Mouse (Mus musculus) intestine, embryonic 14.5 days (tissue): ENCODE data around the gene Gm14322. TPM values are rescaled to one million over a fixed set of nuclear protein-coding genes. Genes with fewer than 3 reads are reported as not detected.
A peak's percentile ranks its signal among the peaks of the same experiment; 100 is the strongest.
"Not testable (repeated sequence)": the region's sequence is repeated elsewhere in the genome, so short reads cannot be mapped to it uniquely, and the experiment has no call there.

Source experiments
- ATAC-seq: fragments of 200-750 bp; cut with Nextera tagmentation; replicated peaks from 2 replicates; pipeline ENCODE4 v1.8.0; 2017; ENCODE audit warnings: low read depth, moderate number of reproducible peaks, moderate TSS enrichment, moderate library complexity; ENCODE audit not compliant: low FRiP score, low TSS enrichment
- DNase-seq: peaks from one replicate; pipeline ENCODE4 v3.0.0-alpha.2; 2018; ENCODE audit warnings: low spot score
- H3K27ac ChIP-seq: fragments of 300-500 bp; sonication (generic); 2 replicates; pipeline ENCODE4 v1.5.1; 2014; ENCODE audit warnings: low read depth, mild to moderate bottlenecking, control low read depth
- H3K27me3 ChIP-seq: fragments of 300-500 bp; sonication (generic); replicated peaks from 2 replicates; pipeline ENCODE4 v1.6.1; 2014; ENCODE audit warnings: low read length, control low read depth; ENCODE audit not compliant: control insufficient read depth, insufficient read depth
- H3K36me3 ChIP-seq: fragments of 300-500 bp; sonication (generic); 2 replicates; pipeline ENCODE4 v1.6.1; 2014; ENCODE audit warnings: low read length, control low read depth; ENCODE audit not compliant: control insufficient read depth, insufficient read depth
- H3K4me1 ChIP-seq: fragments of 300-500 bp; sonication (generic); replicated peaks from 2 replicates; pipeline ENCODE4 v1.6.1; 2014; ENCODE audit warnings: low read length, control low read depth, mixed read lengths; ENCODE audit not compliant: control insufficient read depth, insufficient read depth
- H3K4me2 ChIP-seq: fragments of 300-500 bp; sonication (generic); 2 replicates; pipeline ENCODE4 v1.6.1; 2014; ENCODE audit warnings: low read length
- H3K4me3 ChIP-seq: fragments of 300-500 bp; sonication (generic); 2 replicates; pipeline ENCODE4 v1.5.1; 2014; ENCODE audit warnings: low read depth, low read length, control low read depth, mixed read lengths
- H3K9ac ChIP-seq: fragments of 300-500 bp; sonication (generic); 2 replicates; pipeline ENCODE4 v1.6.1; 2014; ENCODE audit warnings: mild to moderate bottlenecking, low read length
- H3K9me3 ChIP-seq: fragments of 300-500 bp; sonication (generic); 2 replicates; pipeline ENCODE4 v1.6.1; 2016; ENCODE audit warnings: low read length, control low read depth; ENCODE audit not compliant: control insufficient read depth
- WGBS: fragments of 180-500 bp; shearing (Covaris S2); extraction: QIAGEN DNeasy Blood & Tissue Kit; methylation state at CpG from one replicate; pipeline ENCODE4 v1.1.7; 2014; 5-methylcytosine and 5-hydroxymethylcytosine counted together
- polyA plus RNA-seq: library from polyadenylated mRNA; unstranded; fragments of >200 nt; fragmentation: Nextera tagmentation; extraction: Ambion mirVana; gene quantifications from 2 replicates; pipeline ENCODE4 v1.2.1, GENCODE M21; 2014

Gene Gm14322
- polyA plus RNA-seq: 6.1 and 6.9 TPM in 2 replicates

DNA sequence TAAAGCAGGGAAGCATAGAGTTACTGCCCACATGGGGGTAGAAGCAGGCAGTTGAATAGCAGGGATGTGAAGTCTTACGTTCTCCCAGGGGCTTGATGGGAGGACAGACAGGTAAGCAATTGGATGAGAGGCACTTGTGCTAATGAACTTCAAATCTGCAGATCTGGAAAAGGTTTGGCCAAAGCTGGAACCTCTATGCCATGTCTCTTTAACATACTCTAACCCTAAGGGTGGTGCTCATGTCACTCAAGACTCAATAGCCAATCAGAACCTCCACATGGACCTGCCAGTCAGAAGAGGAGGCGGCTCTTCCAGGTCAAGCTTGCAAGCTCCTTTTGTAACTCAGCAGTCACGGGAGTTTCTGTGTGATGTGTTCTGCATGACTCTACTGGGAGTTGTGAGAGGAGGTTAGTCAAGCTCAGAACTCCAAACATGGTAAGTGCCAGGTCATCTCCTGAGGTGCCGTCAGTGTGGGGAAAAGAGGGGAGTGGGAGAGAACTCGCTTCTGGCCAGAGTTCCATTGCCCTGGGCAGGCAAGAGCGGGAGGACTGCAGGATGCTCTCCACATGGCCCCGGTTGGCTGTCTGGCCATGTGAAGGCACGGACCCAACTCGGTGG lies at the start of gene Gm14322:
TSS of gene Gm14322 (plus strand) at position 348 of the 618 bp plus-strand sequence.
- not testable (repeated sequence) for ATAC-seq
- peak; percentile 53 for DNase-seq

DNA sequence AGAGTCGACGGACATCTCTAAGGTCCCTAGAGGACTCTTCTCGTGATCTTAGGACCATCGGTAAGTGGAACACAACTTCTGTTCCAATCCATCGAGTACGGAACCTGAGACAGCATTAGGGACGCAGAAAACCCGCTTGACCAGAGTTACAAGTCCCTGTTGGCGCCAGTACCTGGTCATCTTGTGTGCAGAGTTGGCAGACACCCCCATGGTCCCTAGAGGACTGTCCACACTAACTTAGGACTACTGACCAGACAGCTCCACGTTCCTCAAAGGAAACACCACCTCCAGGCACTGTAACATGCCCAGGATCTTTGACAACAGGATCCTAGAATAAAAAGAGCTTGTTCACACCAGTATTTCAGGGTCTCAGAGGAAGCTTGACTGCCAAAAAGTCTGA lies 17.6 kb upstream of the Gm14322 start:
- not testable (repeated sequence) for H3K27ac ChIP-seq, H3K4me1 ChIP-seq, DNase-seq, H3K36me3 ChIP-seq, H3K27me3 ChIP-seq, H3K9me3 ChIP-seq, H3K4me3 ChIP-seq, ATAC-seq, H3K9ac ChIP-seq, H3K4me2 ChIP-seq
- WGBS: 68% methylated on average over 2 of the region's 10 CpGs

More for the DNA sequence above, at the start of gene Gm14322:
- WGBS: 21% methylated on average over 9 of the region's 9 CpGs
- H3K27ac ChIP-seq, H3K36me3 ChIP-seq, H3K4me1 ChIP-seq, H3K9me3 ChIP-seq, H3K27me3 ChIP-seq, H3K4me2 ChIP-seq, H3K9ac ChIP-seq: not testable (repeated sequence)
- H3K4me3 ChIP-seq: peak within 1 kb of the TSS; percentile 25

DNA sequence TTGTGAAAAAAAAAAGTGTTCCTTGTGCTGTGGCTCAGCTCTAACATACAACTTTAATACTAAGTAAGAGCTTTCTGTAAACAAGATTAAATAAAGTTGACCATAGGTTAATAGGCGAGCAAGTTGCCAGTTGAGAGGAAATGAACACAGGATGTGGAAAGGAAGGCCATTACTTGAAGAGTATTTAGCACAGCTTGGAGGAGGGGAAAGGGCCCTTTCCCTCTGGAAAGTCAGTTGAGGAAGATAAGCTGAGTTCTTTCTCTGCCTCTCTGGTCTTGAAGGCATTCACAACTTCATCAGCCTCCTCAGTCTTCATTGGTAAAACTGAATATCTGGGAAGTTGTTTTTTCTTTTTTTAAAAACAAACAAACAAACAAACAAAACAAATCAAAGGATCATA lies 28.3 kb downstream of the Gm14322 start:
- not testable (repeated sequence) for H3K9me3 ChIP-seq, H3K27me3 ChIP-seq, DNase-seq, H3K4me1 ChIP-seq, H3K9ac ChIP-seq, H3K4me2 ChIP-seq, H3K36me3 ChIP-seq, ATAC-seq, H3K27ac ChIP-seq, H3K4me3 ChIP-seq
- WGBS: 56% methylated on average over 1 of the region's 1 CpGs

DNA sequence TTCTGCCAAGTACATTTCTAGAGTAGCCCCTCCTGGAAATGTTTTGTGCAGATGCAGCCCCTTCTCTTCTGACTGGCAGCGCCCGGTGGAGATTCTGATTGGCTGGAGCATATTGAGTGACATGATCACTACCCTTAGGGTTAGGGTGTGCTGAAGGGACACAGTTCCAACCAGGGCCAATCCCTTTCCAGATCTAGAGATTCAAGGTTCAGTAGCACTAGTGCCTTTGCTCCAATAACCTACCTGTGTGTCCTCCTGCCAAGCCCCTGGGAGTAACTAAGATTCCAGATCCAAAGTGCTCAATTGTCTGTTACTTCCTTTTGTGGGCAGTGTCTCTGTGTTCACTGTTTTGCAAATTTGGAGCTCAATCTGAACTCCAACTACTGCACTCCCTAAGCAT lies 47.1 kb downstream of the Gm14322 start:
- ATAC-seq, H3K9ac ChIP-seq, H3K4me3 ChIP-seq, H3K27me3 ChIP-seq, H3K9me3 ChIP-seq, H3K4me1 ChIP-seq, H3K27ac ChIP-seq, H3K4me2 ChIP-seq, H3K36me3 ChIP-seq, DNase-seq: not testable (repeated sequence)
- WGBS: no CpG with 5 or more reads among the region's 2 CpGs

Other genes starting within 250 kb of the Gm14322 start
- not detected in 2 replicates for gene Gm14406, start 181.1 kb upstream of the Gm14322 start, polyA plus RNA-seq
- 31.0 and 33.4 TPM in 2 replicates for gene Gm14325, start 81.0 kb downstream of the Gm14322 start, polyA plus RNA-seq
- gene Gm14327, start 137.8 kb downstream of the Gm14322 start, polyA plus RNA-seq: 3.8 and 4.2 TPM in 2 replicates
- gene Zfp972, start 166.3 kb downstream of the Gm14322 start, polyA plus RNA-seq: not detected in 2 replicates
- 18.6 and 21.4 TPM in 2 replicates for gene Gm14326, start 198.0 kb downstream of the Gm14322 start, polyA plus RNA-seq